Mouse (Mus musculus): ENCODE data around the gene Pi4k2b. TPM values are rescaled to one million over a fixed set of nuclear protein-coding genes. Genes with fewer than 3 reads are reported as not detected.
"Not testable (repeated sequence)": the region's sequence is repeated elsewhere in the genome, so short reads cannot be mapped to it uniquely, and the experiment has no call there.

The Pi4k2b gene
- polyA plus RNA-seq, 1 experiment from 2014 or later = 27.3 TPM

DNA sequence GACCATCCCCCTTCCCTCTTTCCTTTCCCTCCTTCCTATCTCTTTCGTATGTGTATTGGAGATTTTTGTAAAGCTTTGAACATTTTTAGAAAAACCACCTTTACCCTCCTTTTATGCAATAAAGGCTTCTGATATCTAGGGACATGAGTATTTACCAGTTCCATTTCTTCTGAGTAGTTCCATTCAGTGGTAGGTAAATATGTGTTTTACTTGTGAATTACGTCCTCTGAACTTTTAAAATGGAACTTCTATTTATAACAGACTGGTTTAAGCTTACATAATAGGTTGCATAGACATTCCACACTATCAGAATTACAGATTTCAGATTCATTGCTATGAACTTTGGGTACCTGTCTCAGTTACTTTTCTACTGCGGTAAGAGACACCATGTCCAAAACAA lies 14.0 kb downstream of the Pi4k2b start:
- ATAC-seq (replicated peaks; ENCODE audit: insufficient number of reproducible peaks, low FRiP score, low TSS enrichment, low read depth) (no peak), DNase-seq (ENCODE audit: low spot score) (no peak)
- Histone ChIP-seq H3K27me3 (ENCODE audit: control insufficient read depth, insufficient read depth, low read length) (no peaks in the 10 kb centered on the region), H3K9me3 (replicated peaks; ENCODE audit: control insufficient read depth, low read length) (no peaks in the 10 kb centered on the region), H3K9ac (replicated peaks; ENCODE audit: low read length) (no peak overlapping the region), H3K27ac (replicated peaks; ENCODE audit: low read depth, low read length) (no peak overlapping the region), H3K4me3 (ENCODE audit: low read depth, low read length) (no peak overlapping the region), H3K36me3 (replicated peaks; ENCODE audit: control insufficient read depth, insufficient read depth, low read depth, low read length) (no peaks in the 10 kb centered on the region), H3K4me2 (ENCODE audit: low read depth, low read length) (no peak overlapping the region), H3K4me1 (ENCODE audit: control insufficient read depth, insufficient read depth, low read length) (no peaks in the 10 kb centered on the region)
- WGBS = 91% methylated on average over 3 of the region's 3 CpGs

DNA sequence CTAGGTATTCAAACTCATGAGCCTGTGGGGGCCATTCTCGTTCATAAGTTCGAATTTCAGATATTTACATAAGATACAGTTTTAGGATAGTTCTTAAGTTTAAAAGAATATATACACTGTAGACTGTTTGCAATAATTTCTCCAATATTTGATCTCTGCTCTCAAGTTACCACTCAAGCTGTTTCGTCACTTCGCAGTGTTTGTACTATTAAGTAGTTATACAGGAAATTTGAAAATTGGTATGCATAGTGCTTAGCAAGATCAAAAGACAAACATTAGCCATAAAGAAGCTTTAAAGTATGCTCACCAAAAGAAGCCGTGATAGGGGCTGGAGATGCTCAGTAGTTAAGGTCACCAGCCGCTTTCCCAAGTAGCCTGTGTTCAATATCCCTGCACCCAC lies 14.6 kb downstream of the Pi4k2b start:
- ATAC-seq (replicated peaks; ENCODE audit: insufficient number of reproducible peaks, low FRiP score, low TSS enrichment, low read depth) (no peak), DNase-seq (ENCODE audit: low spot score) (no peak)
- Histone ChIP-seq H3K27ac (replicated peaks; ENCODE audit: low read depth, low read length) (no peak overlapping the region), H3K9ac (replicated peaks; ENCODE audit: low read length) (no peak overlapping the region), H3K36me3 (replicated peaks; ENCODE audit: control insufficient read depth, insufficient read depth, low read depth, low read length) (no peaks in the 10 kb centered on the region), H3K9me3 (replicated peaks; ENCODE audit: control insufficient read depth, low read length) (no peaks in the 10 kb centered on the region), H3K4me2 (ENCODE audit: low read depth, low read length) (no peak overlapping the region), H3K4me1 (ENCODE audit: control insufficient read depth, insufficient read depth, low read length) (no peaks in the 10 kb centered on the region), H3K27me3 (ENCODE audit: control insufficient read depth, insufficient read depth, low read length) (no peaks in the 10 kb centered on the region), H3K4me3 (ENCODE audit: low read depth, low read length) (no peak overlapping the region)
- 92% methylated on average over 6 of the region's 6 CpGs for WGBS

DNA sequence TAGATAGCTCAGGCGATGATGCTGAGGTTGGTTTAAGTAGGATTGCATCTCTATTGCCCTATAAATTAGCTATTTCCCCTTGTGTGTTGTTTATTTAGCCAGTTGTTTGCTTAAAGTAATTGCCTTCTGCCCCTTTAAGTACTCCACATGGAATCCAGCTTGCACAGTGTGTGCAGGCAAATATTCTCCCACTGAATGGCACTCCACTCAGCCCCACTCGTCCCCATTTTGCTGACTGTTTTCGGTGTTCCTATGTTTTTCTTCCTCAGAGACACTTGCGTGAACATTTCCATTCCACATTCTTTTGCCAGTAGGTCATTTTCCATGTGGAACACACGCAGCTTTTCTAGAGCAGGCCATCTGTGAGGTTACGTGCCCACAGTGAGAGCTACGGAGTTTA lies 21.2 kb downstream of the Pi4k2b start:
- Histone ChIP-seq H3K36me3 (replicated peaks; ENCODE audit: control insufficient read depth, insufficient read depth, low read depth, low read length) (no peaks in the 10 kb centered on the region), H3K27me3 (ENCODE audit: control insufficient read depth, insufficient read depth, low read length) (no peaks in the 10 kb centered on the region), H3K9me3 (replicated peaks; ENCODE audit: control insufficient read depth, low read length) (no peaks in the 10 kb centered on the region), H3K9ac (replicated peaks; ENCODE audit: low read length) (no peak overlapping the region), H3K4me1 (ENCODE audit: control insufficient read depth, insufficient read depth, low read length) (no peaks in the 10 kb centered on the region), H3K4me2 (ENCODE audit: low read depth, low read length) (no peak overlapping the region), H3K27ac (replicated peaks; ENCODE audit: low read depth, low read length) (no peak overlapping the region), H3K4me3 (ENCODE audit: low read depth, low read length) (no peak overlapping the region)
- DNase-seq (ENCODE audit: low spot score) (no peak), ATAC-seq (replicated peaks; ENCODE audit: insufficient number of reproducible peaks, low FRiP score, low TSS enrichment, low read depth) (no peak)
- WGBS = 85% methylated on average over 7 of the region's 7 CpGs

DNA sequence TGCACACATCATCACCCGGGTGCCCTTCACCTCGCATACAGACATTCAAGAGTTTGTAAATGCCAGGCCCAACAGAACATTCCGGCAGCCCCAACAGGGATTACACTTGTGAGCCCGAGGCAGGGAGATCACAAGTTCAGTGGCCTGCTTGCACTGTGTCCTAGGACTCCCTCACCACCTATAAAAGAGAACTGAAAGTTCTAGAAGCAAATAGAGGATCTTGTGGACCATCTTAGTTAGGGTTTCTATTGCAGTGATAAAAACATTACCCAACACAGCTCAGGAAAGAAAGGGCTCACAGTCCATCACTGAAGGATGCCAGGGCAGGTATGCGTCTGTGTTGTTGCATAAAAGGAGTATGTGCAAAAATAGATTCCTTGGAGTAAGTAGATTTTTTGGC lies 32.9 kb downstream of the Pi4k2b start:
- H3K9ac ChIP-seq (replicated peaks; ENCODE audit: low read length) = no peak overlapping the region
- DNase-seq (ENCODE audit: low spot score) (no peak), ATAC-seq (replicated peaks; ENCODE audit: insufficient number of reproducible peaks, low FRiP score, low TSS enrichment, low read depth) (no peak)
- H3K27ac ChIP-seq (replicated peaks; ENCODE audit: low read depth, low read length) = no peak overlapping the region
- no peaks in the 10 kb centered on the region for H3K4me1 ChIP-seq (ENCODE audit: control insufficient read depth, insufficient read depth, low read length)
- H3K9me3 ChIP-seq (replicated peaks; ENCODE audit: control insufficient read depth, low read length) = no peaks in the 10 kb centered on the region
- WGBS = 91% methylated on average over 5 of the region's 5 CpGs
- no peak overlapping the region for H3K4me3 ChIP-seq (ENCODE audit: low read depth, low read length)
- no peaks in the 10 kb centered on the region for H3K27me3 ChIP-seq (ENCODE audit: control insufficient read depth, insufficient read depth, low read length)
- H3K4me2 ChIP-seq (ENCODE audit: low read depth, low read length) = no peak overlapping the region
- no peaks in the 10 kb centered on the region for H3K36me3 ChIP-seq (replicated peaks; ENCODE audit: control insufficient read depth, insufficient read depth, low read depth, low read length)

DNA sequence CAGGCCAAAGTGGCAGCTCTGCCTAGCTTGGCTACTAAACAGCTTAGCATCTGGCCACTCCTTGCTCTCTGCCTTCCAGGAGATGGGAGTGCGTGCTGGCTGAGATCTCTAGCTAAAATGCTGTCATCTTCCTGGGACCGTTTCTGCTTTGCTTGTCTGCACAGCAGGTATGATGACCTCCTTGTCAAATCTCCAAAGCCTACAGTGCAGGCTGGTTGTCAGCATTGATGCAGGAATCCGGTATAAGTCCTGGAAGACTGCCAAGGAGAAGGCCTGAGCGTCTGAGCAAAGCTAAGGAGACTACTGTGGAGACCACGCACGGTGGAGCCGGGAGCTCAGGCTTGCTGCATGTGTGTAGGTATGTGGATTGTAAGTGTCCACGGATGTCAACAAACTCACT lies 33.9 kb downstream of the Pi4k2b start, which contains the start of gene Zcchc4:
Gene Zcchc4, plus strand, starts transcription at position 173 of the 400 bp plus-strand sequence.
- Histone ChIP-seq H3K4me2 (ENCODE audit: low read depth, low read length) (no peak within 1 kb of the TSS), H3K9ac (replicated peaks; ENCODE audit: low read length) (no peak within 1 kb of the TSS), H3K4me3 (ENCODE audit: low read depth, low read length) (no peak within 1 kb of the TSS), H3K36me3 (replicated peaks; ENCODE audit: control insufficient read depth, insufficient read depth, low read depth, low read length) (no peaks in the 10 kb centered on the region), H3K4me1 (ENCODE audit: control insufficient read depth, insufficient read depth, low read length) (no peaks in the 10 kb centered on the region), H3K27me3 (ENCODE audit: control insufficient read depth, insufficient read depth, low read length) (no peaks in the 10 kb centered on the region), H3K27ac (replicated peaks; ENCODE audit: low read depth, low read length) (no peak within 1 kb of the TSS), H3K9me3 (replicated peaks; ENCODE audit: control insufficient read depth, low read length) (no peaks in the 10 kb centered on the region)
- ATAC-seq (replicated peaks; ENCODE audit: insufficient number of reproducible peaks, low FRiP score, low TSS enrichment, low read depth) (no peak), DNase-seq (ENCODE audit: low spot score) (no peak)
- WGBS = 80% methylated on average over 8 of the region's 8 CpGs

DNA sequence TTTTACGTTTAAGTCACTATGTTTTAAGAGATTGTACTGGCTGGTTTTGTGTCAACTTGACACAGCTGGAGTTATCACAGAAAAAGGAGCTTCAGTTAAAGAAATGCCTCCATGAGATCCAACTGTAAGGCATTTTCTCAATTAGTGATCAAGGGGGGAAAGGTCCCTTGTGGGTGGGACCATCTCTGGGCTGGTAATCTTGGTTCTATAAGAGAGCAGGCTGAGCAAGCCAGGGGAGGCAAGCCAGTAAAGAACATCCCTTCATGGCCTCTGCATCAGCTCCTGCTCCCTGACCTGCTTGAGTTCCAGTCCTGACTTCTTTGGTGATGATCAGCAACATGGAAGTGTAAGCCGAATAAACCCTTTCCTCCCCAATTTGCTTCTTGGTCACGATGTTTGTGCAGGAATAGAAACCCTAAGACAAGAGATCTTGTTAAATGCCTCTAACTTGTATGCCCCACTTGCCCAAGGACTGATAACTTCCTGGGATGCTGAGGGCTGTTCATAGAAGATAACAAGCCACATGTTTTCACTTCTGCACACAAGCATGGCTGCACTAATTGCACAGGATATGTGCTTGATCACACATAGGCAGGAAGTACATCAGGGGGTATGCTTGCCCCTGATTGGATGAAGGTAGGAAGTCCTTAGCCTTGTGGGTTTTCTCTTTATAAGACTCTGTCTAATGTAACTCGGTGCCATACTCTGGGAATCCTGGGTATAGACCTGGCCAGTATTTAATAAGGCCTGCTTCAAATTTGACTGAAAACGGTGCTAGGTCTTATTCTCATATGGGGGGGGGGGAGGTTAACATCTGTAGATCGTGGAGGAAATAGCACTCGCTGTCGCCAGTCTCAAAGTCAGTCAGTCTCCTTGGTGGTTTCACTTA lies 35.3 kb downstream of the Pi4k2b start:
- not testable (repeated sequence) for H3K4me1 ChIP-seq (ENCODE audit: control insufficient read depth, insufficient read depth, low read length); H3K27me3 ChIP-seq (ENCODE audit: control insufficient read depth, insufficient read depth, low read length); H3K27ac ChIP-seq (replicated peaks; ENCODE audit: low read depth, low read length); H3K9ac ChIP-seq (replicated peaks; ENCODE audit: low read length); H3K36me3 ChIP-seq (replicated peaks; ENCODE audit: control insufficient read depth, insufficient read depth, low read depth, low read length); H3K4me2 ChIP-seq (ENCODE audit: low read depth, low read length); H3K4me3 ChIP-seq (ENCODE audit: low read depth, low read length); ATAC-seq (replicated peaks; ENCODE audit: insufficient number of reproducible peaks, low FRiP score, low TSS enrichment, low read depth); DNase-seq (ENCODE audit: low spot score); H3K9me3 ChIP-seq (replicated peaks; ENCODE audit: control insufficient read depth, low read length)
- 87% methylated on average over 8 of the region's 8 CpGs for WGBS

DNA sequence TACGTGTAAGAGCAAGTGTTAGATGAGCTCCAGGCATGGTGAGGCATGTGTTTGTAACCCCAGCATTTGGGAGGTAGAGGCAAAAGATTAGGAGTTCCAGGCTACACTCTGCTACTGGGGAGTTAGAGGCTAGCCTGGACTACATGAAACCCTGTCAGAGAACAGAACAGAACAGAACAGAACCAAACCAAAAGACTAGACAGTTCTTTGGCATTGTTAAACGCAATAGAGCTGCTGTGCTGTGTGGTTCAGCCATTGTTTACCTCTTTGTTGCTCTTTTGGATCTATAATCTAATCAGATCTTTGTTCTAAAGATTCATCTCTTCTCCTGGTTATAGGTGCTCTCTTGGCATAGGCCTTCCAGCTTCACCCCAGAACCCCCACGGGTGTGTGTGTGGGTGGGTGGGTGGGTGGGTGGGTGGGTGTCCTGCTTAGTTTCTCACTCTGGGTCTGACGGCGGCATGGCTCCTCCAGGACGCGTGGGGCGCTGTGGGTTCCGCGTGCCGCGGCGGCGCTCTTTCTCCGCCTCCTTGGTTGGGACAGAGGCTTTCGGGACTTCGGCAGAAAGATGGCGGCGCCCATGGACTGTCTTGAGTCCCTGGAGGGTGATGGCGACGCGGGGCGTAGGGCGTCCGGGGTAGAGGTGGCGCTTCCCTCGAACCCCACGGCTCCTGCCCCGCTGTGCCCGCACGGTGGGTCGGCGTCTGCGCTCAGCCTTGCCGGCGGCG lies 41.3 kb downstream of the Pi4k2b start:
- DNase-seq (ENCODE audit: low spot score) = peak; percentile 90
- ATAC-seq (replicated peaks; ENCODE audit: insufficient number of reproducible peaks, low FRiP score, low TSS enrichment, low read depth) = peak; percentile 97
- Histone ChIP-seq H3K36me3 (replicated peaks; ENCODE audit: control insufficient read depth, insufficient read depth, low read depth, low read length) (no peaks in the 10 kb centered on the region), H3K9ac (replicated peaks; ENCODE audit: low read length) (peak overlapping the region; percentile 77), H3K4me2 (ENCODE audit: low read depth, low read length) (peak overlapping the region; percentile 11), H3K27ac (replicated peaks; ENCODE audit: low read depth, low read length) (peak overlapping the region; percentile 72; the same call in 1 of the 2 replicates), H3K27me3 (ENCODE audit: control insufficient read depth, insufficient read depth, low read length) (no peaks in the 10 kb centered on the region), H3K9me3 (replicated peaks; ENCODE audit: control insufficient read depth, low read length) (no peaks in the 10 kb centered on the region), H3K4me3 (ENCODE audit: low read depth, low read length) (peak overlapping the region; percentile 55), H3K4me1 (ENCODE audit: control insufficient read depth, insufficient read depth, low read length) (no peaks in the 10 kb centered on the region)
- WGBS = 4% methylated on average over 37 of the region's 37 CpGs

DNA sequence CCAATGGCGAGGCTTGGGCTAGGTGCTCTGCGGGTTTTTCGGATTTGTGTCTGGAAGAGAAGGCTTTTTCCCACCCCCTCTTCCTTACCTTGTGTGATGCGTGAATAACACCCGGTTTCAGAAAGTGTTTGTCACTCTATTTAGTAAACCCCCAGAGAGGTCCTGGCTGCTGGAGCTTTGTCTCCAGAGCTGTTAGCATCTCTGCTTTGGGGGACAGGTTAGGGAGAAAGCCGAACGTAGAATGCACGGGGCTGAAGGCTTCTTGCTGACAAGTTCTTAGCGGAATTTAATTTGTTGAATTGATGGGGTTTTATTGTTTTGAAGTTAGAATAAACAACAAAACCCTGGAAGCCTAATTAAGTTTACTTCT lies 41.9 kb downstream of the Pi4k2b start:
- H3K4me3 ChIP-seq (ENCODE audit: low read depth, low read length) = peak overlapping the region; percentile 55
- no peaks in the 10 kb centered on the region for H3K27me3 ChIP-seq (ENCODE audit: control insufficient read depth, insufficient read depth, low read length)
- peak overlapping the region; percentile 3 for H3K4me2 ChIP-seq (ENCODE audit: low read depth, low read length)
- no peaks in the 10 kb centered on the region for H3K4me1 ChIP-seq (ENCODE audit: control insufficient read depth, insufficient read depth, low read length)
- H3K27ac ChIP-seq (replicated peaks; ENCODE audit: low read depth, low read length) = peak overlapping the region; percentile 72; the same call in 1 of the 2 replicates
- H3K36me3 ChIP-seq (replicated peaks; ENCODE audit: control insufficient read depth, insufficient read depth, low read depth, low read length) = no peaks in the 10 kb centered on the region
- ATAC-seq (replicated peaks; ENCODE audit: insufficient number of reproducible peaks, low FRiP score, low TSS enrichment, low read depth) = peak; percentile 73
- H3K9me3 ChIP-seq (replicated peaks; ENCODE audit: control insufficient read depth, low read length) = no peaks in the 10 kb centered on the region
- DNase-seq (ENCODE audit: low spot score) = peak; percentile 59
- 1% methylated on average over 9 of the region's 9 CpGs for WGBS
- H3K9ac ChIP-seq (replicated peaks; ENCODE audit: low read length) = peak overlapping the region; percentile 77

All from embryonic facial prominence, embryonic 11.5 days (tissue).